Mouse (Mus musculus) kidney, postnatal 0 days (tissue): ENCODE measurements around the gene Klf14. TPM values are rescaled to one million over a fixed set of nuclear protein-coding genes. Genes with fewer than 3 reads are reported as not detected.

Experiments used
- ATAC-seq: fragments of 200-750 bp; cut with Nextera tagmentation; replicated peaks from 2 replicates; pipeline ENCODE4 v1.8.0; 2017; ENCODE audit warnings: low read depth, moderate number of reproducible peaks, moderate TSS enrichment, moderate library complexity; ENCODE audit not compliant: low FRiP score
- DNase-seq: peaks from one replicate; pipeline ENCODE4 v3.0.0-alpha.2; 2016; ENCODE audit warnings: low spot score
- H3K27ac ChIP-seq: fragments of 300-500 bp; sonication (generic); 2 replicates; pipeline ENCODE4 v1.5.1; 2014; ENCODE audit warnings: mild to moderate bottlenecking
- H3K27me3 ChIP-seq: fragments of 300-500 bp; sonication (generic); 2 replicates; pipeline ENCODE4 v1.6.1; 2014; ENCODE audit warnings: low read length, mixed read lengths; ENCODE audit not compliant: insufficient read depth
- H3K36me3 ChIP-seq: fragments of 300-500 bp; sonication (generic); 2 replicates; pipeline ENCODE4 v1.6.1; 2014; ENCODE audit warnings: low read length, mixed read lengths; ENCODE audit not compliant: insufficient read depth
- H3K4me1 ChIP-seq: fragments of 300-500 bp; sonication (generic); replicated peaks from 2 replicates; pipeline ENCODE4 v1.6.1; 2014; ENCODE audit warnings: antibody characterized with exemption, low read length, mixed read lengths; ENCODE audit not compliant: insufficient read depth
- H3K4me2 ChIP-seq: fragments of 300-500 bp; sonication (generic); 2 replicates; pipeline ENCODE4 v1.6.1; 2014; ENCODE audit warnings: mild to moderate bottlenecking, low read length, moderate library complexity, mixed read lengths
- H3K4me3 ChIP-seq: fragments of 300-500 bp; sonication (generic); replicated peaks from 2 replicates; pipeline ENCODE4 v1.5.1; 2014; ENCODE audit warnings: low read depth, low read length
- H3K9ac ChIP-seq: fragments of 300-500 bp; sonication (generic); 2 replicates; pipeline ENCODE4 v1.6.1; 2014; ENCODE audit warnings: low read depth, low read length
- H3K9me3 ChIP-seq: fragments of 300-500 bp; sonication (generic); replicated peaks from 2 replicates; pipeline ENCODE4 v1.6.1; 2016; ENCODE audit warnings: low read length, inconsistent platforms, mixed read lengths
- CTCF ChIP-seq: IDR thresholded peaks from 2 replicates; pipeline ENCODE4 v1.5.1; 2016; ENCODE audit warnings: antibody characterized with exemption, low read depth, mild to moderate bottlenecking, moderate library complexity
- WGBS: fragments of 180-500 bp; shearing (Covaris S2); extraction: QIAGEN DNeasy Blood & Tissue Kit; methylation state at CpG from one replicate; pipeline ENCODE4 v1.1.7; 2014; 5-methylcytosine and 5-hydroxymethylcytosine counted together
- polyA plus RNA-seq: library from polyadenylated mRNA; unstranded; fragments of >200 nt; fragmentation: Nextera tagmentation; extraction: Ambion mirVana; gene quantifications from 2 replicates; pipeline ENCODE4 v1.2.1, GENCODE M21; 2015

Klf14 gene
- polyA plus RNA-seq, 1 experiment from 2014 or later, result 3.0 TPM

- WGBS, result 26% methylated on average over 21 of the region's 21 CpGs
- ATAC-seq, result no peak
- Histone ChIP-seq H3K9ac (peak overlapping the region; percentile 37; the same call in 1 of the 2 replicates), H3K9me3 (no peaks in the 10 kb centered on the region), H3K36me3 (no peaks in the 10 kb centered on the region), H3K4me2 (peak overlapping the region; percentile 54), H3K27me3 (no peaks in the 10 kb centered on the region), H3K4me3 (peak overlapping the region; percentile 16; the same call in 1 of the 2 replicates), H3K27ac (no peak overlapping the region), H3K4me1 (0 out of 2 replicates have a peak, but pooled peaks cover 5% of the 10 kb centered on the region)
- peak; percentile 68 for DNase-seq
- TF ChIP-seq CTCF, result no peak
Measured at GRCm38 (mm10) chr6:30920834-30921675, 37.8 kb downstream of the Klf14 start.

- no peak within 1 kb of the TSS for H3K4me2 ChIP-seq
- no peak within 1 kb of the TSS for H3K9ac ChIP-seq
- H3K9me3 ChIP-seq, result no peaks in the 10 kb centered on the region
- no peak within 1 kb of the TSS for H3K27ac ChIP-seq
- H3K4me1 ChIP-seq, result no peaks in the 10 kb centered on the region
- no peaks in the 10 kb centered on the region for H3K36me3 ChIP-seq
- WGBS, result 94% methylated on average over 2 of the region's 2 CpGs
- DNase-seq (no peak), ATAC-seq (no peak)
- H3K27me3 ChIP-seq, result no peaks in the 10 kb centered on the region
- H3K4me3 ChIP-seq, result no peak within 1 kb of the TSS
- TF ChIP-seq CTCF, result no peak
Measured at GRCm38 (mm10) chr6:30915473-30915872, 43.4 kb downstream of the Klf14 start, which contains the start of gene Tsga13. Tsga13 (minus strand) TSS chr6:30915573.

GRCm38 (mm10) chr6:30907970-30908369 is 50.9 kb downstream of the Klf14 start:
- no peak for TF ChIP-seq CTCF
- ATAC-seq (no peak), DNase-seq (no peak)
- H3K36me3 ChIP-seq, result no peaks in the 10 kb centered on the region
- no peak overlapping the region for H3K4me2 ChIP-seq
- no peaks in the 10 kb centered on the region for H3K4me1 ChIP-seq
- H3K4me3 ChIP-seq, result no peak overlapping the region
- H3K27me3 ChIP-seq, result no peaks in the 10 kb centered on the region
- no peaks in the 10 kb centered on the region for H3K9me3 ChIP-seq
- WGBS, result 51% methylated on average over 3 of the region's 3 CpGs
- H3K9ac ChIP-seq, result no peak overlapping the region
- no peak overlapping the region for H3K27ac ChIP-seq

Other genes starting within 250 kb of the Klf14 start
- gene Mest, start 235.5 kb downstream of the Klf14 start, polyA plus RNA-seq, result 1,049 and 1,099 TPM in 2 replicates
- 19.9 and 20.9 TPM in 2 replicates for gene Copg2, start 62.3 kb downstream of the Klf14 start, polyA plus RNA-seq
- 0.66 and 0.79 TPM in 2 replicates for gene Tsga13, start 43.5 kb downstream of the Klf14 start, polyA plus RNA-seq